Mouse (Mus musculus): ENCODE data around the gene Ost4.

GRCm38 (mm10) chr5:30864322-30864721 lies 43.3 kb downstream of the Ost4 start:
- TF ChIP-seq CTCF (IDR thresholded peaks at IDR 0.05; ENCODE audit: borderline replicate concordance, insufficient read depth, low read depth, low read length) (no peak), POLR2A (IDR thresholded peaks at IDR 0.05; ENCODE audit: borderline replicate concordance, insufficient read depth, low read length) (no peak)
